Mouse (Mus musculus) gastrocnemius, postnatal 36 days (tissue): ENCODE data around the gene Commd2. TPM values are rescaled to one million over a fixed set of nuclear protein-coding genes. Genes with fewer than 3 reads are reported as not detected.

Source experiments
- DNase-seq, 2 experiments: peaks; one replicate each; pipeline ENCODE4 v3.0.0; 2022
- intact Hi-C: fragments of 180-260 bp; cut with DNase I; formaldehyde crosslinking; loops from one replicate; pipeline ENCODE4 v1.15.1; 2025
- long read RNA-seq, 2 experiments: library from polyadenylated mRNA; stranded (forward); transcript quantifications; one replicate each; pipeline ENCODE4 v2.0.0; 2021
- total RNA-seq, 2 experiments: library from RNA; stranded (reverse); gene quantifications; 2 replicates each; pipeline ENCODE4 v1.2.3; 2021

Commd2 gene
- 10 to 100 TPM; 10.1 to 12.0 TPM for total RNA-seq
- long read RNA-seq, experiment 1, transcript Commd2-202 (5 exons, 2,992 nt) = major isoform, 23 of 36 reads
- long read RNA-seq, experiment 1, partial matches to known transcripts = 8 of 36 reads
- long read RNA-seq, experiment 1, other reads (novel, unspliced or antisense) = 1 of 36 reads
- long read RNA-seq, experiment 2, transcript Commd2-202 (5 exons, 2,992 nt) = major isoform, 26 of 47 reads
- long read RNA-seq, experiment 2, partial matches to known transcripts = 20 of 47 reads
- long read RNA-seq, experiment 2, other reads (novel, unspliced or antisense) = 1 of 47 reads

- intact Hi-C loops = no loop called here
- DNase-seq = peak; percentile 84 to 90
Measured at GRCm38 (mm10) chr3:57651231-57651864, at the start of gene Commd2. Gene Commd2, minus strand, starts transcription at chr3:57651715.

GRCm38 (mm10) chr3:57696779-57697178 lies 45.3 kb upstream of the Commd2 start:
- intact Hi-C loops = no loop called here
- no peak for DNase-seq

DNA sequence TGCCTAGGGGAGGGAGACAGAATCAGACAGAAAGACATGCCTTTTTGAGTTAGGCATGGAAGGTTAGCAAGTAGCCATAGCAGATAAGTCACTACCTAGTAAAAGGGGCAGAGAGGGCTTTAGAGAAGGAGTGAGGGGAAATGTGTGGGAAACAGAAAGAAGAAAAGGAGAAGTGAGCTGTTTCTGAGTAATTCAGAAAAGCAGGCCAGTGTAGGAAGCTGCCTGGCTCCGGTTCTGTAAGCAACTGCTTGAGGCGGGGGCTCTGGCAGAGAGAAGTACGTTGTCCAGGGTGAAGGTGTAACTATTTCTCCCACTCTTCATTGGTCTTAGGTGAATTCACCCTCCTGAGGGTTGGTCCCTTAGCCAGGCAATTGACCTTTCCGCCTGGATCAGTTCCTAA lies 44.7 kb upstream of the Commd2 start:
- intact Hi-C loops = no loop called here
- DNase-seq = no peak

GRCm38 (mm10) chr3:57692719-57693118 lies 41.2 kb upstream of the Commd2 start, which contains the start of gene Ankub1:
Gene Ankub1, minus strand, starts transcription at chr3:57692799.
- intact Hi-C loops = no loop called here
- DNase-seq = no peak

GRCm38 (mm10) chr3:57691772-57692171 lies 40.3 kb upstream of the Commd2 start:
- intact Hi-C loops = no loop called here

GRCm38 (mm10) chr3:57677786-57678185 lies 26.3 kb upstream of the Commd2 start:
- no peak for DNase-seq
- intact Hi-C loops = no loop called here

More at GRCm38 (mm10) chr3:57691772-57692171, 40.3 kb upstream of the Commd2 start:
- no peak for DNase-seq

- intact Hi-C loops = no loop called here
- DNase-seq = no peak
Measured at GRCm38 (mm10) chr3:57674075-57674474, 22.6 kb upstream of the Commd2 start.

DNA sequence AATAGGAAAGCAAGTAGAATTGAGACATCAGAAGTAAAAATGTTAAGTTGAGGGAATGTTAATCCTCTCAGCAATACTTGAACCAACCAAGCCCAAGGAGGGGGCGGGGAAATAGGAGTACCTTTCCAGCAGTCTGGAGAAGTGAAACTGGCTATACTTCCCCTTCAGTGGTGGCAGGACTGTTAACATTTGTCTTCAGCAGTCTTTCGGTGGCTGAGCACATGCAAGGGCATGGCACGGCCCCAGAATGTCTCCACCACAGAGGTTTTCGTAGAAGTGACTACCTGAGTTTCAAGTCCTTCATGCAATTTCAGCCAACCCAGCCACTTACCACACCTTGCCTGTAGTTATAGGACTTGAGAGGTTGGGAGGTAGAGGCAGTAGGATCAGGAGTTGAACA lies 22.1 kb upstream of the Commd2 start:
- no peak for DNase-seq
- intact Hi-C loops = no loop called here

DNA sequence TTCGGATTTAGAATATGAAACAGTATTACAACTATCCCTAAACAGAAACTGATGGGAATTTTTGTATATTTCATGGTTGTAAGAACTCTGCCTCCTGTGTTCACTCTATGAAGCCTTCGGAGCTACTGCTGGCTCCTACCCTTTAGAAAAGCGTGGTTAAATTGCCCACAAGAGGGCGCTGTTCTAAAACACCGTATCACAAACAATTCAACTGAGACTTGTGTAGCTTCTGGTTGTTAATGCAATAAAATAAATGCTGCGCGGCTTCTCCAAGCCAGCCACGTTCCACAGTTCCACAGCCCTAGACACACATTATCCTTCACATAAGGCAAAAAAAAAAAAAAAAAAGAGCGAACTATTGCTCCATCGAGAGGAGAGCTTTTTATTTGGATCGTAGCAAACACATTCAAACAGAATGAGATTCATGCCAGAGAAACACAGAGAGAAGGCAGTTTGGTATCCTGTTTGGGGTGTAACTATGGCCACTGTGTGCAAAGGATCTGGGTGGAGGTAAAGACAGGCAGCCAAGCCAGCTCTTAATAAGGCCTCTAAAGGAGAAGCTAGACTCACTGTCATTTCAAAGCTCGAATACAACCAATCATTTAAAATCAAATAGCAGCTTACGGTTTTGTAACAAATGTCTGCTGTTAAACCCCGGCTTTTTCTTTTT lies 15.7 kb upstream of the Commd2 start:
- intact Hi-C loops = loop anchor here (2.0 to 5.0 kb wide), 2 partner anchors 65 to 456 kb away; no protein-coding TSS in a partner anchor
- peak in 1 of 2 experiments; percentile 41 for DNase-seq

GRCm38 (mm10) chr3:57665880-57666279 lies 14.4 kb upstream of the Commd2 start:
- intact Hi-C loops = loop anchor here (2.0 to 5.0 kb wide), 3 partner anchors 66 to 457 kb away; no protein-coding TSS in a partner anchor
- DNase-seq = no peak

DNA sequence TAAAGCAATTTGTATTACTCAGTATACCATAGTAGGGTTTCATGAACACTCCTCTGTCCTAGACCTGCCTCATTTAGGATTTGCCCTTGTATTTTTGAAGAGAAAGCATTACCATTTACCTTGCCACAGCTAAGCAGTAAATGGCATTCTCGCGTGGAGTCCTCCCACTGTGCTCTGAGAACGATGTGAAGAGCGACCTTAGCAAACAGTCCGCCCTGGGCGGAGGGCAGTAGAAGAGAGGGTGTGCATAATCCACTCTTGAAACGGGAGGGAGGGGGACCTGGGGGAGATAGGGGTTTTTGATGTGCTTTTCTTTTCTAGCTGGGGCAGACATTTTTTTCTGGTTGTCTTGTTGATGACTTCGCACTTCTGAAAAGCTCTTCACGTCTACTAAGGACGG lies 13.2 kb upstream of the Commd2 start:
- intact Hi-C loops = loop anchor here (2.0 to 5.0 kb wide), 2 partner anchors 68 to 150 kb away; no protein-coding TSS in a partner anchor
- DNase-seq = no peak

- intact Hi-C loops = loop anchor here (2.0 kb wide), 1 partner anchor 151 kb away; no protein-coding TSS in a partner anchor
- peak in 1 of 2 experiments; percentile 7 for DNase-seq
Measured at GRCm38 (mm10) chr3:57663731-57664130, 12.2 kb upstream of the Commd2 start.

DNA sequence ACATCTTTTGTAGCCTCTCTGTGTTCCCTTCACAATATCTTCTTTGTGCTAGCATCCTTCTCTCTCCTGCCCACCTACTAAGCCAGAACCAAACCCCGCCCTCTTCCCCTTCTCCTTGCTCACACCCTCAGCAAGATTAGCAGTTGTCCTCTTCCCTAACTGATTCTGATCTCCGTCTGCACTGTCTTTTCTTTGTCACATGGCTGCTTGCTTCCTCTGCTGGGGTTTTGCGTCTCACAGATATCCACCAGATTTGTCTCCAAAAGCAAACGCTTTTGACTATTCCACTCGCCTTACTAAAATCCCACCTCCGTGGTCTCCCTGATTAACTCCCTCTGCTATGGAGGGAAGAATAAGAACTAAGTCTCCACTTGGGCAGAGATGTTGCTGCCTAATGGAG lies 7.1 kb upstream of the Commd2 start:
- intact Hi-C loops = no loop called here
- DNase-seq = no peak

DNA sequence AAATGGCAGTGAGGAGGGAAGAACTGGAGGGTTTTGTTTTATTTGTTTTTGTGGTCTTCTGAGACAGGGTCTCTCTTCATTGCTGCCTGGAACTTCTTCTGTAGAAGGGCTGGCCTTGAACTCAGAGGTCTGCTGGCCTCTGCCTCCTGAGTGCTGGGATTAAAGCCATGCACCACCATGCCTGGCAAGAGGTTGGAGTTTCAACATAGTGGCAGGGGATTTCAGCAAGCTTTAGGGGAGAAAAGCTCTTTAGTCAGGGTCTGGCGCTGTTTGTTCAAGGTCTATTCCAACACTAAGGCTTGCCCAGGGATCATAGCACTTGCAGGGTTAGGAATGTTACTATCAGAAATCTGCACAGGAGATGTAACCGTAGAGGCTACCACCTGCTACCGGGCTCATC lies 2.1 kb upstream of the Commd2 start:
- DNase-seq = no peak
- intact Hi-C loops = no loop called here

DNA sequence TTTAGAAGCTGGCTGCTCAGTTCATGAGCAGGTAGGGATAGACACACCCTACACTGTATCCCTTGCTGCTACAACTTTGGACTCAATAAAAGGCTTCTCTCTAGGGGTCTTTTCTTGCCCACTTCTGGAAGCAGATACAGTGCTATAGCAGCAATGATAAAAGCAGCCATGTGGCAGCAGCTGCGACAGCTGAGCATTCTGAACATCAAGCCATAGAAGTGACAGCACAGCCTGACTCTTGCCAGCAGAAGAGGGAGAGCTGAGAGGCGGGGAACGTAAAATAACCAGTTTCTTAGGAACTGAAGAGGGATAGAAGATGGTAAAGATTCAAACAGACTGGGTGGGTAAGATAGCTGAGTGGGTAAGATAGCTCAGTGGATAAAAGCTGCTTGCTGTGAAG lies 970 bp upstream of the Commd2 start:
- no peak for DNase-seq
- intact Hi-C loops = no loop called here

- no peak for DNase-seq
- intact Hi-C loops = no loop called here
Measured at GRCm38 (mm10) chr3:57651865-57652259, 347 bp upstream of the Commd2 start.

- intact Hi-C loops = no loop called here
- no peak for DNase-seq
Measured at GRCm38 (mm10) chr3:57643191-57643590, 8.3 kb downstream of the Commd2 start.

DNA sequence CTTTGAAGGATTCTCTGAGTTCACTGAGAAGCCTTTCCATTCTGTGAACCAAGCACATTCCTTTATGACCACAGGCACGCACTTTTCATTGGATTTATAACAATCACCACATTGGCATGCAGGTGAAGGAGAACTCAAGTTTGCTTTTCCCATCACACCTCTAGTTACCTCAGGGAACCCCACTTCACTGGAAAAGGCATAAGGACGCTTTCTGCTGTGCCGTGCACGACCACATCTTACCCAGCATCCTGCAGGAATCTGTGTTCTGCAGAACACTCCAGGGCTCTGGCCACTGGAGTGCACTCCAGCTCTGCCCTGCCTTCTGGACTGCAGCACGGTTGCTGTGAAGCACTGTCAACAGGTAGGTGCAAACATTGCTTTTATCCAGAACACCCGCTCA lies 13.9 kb downstream of the Commd2 start:
- DNase-seq = no peak
- intact Hi-C loops = no loop called here

DNA sequence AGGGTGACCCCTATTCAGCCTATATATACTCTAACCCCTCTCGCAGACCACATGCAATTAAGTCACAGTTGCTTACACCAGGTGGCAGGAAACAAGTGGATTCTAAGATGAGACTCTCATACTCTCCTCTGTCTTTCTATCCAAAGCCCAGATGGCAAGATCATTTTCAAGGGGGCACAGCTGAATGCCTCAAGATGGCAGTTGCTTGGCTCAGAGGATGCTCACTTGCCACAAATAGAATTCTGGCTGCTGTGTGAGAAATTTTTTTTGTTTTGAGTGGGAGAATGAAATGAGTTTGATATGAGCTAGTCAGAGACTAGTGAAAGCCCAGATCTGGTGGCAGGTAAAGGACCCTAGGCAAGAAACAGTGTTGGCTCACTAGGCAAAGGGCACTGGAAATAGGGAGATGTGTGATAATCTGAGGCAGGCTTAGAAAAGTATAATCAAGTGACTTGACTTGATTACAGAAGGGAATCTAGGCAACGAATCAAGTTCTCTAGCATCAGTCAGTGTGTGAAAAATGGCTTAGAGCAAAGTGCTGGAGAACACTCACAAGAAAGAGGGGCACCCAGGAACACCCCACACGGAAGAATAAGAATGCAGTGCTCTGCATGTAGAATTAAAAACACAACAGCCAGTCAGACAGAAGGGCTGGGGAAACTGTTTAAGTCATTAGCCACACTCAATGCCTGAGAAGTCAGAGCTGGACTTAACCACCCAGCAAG lies 16.6 kb downstream of the Commd2 start:
- intact Hi-C loops = no loop called here
- DNase-seq = no peak

- intact Hi-C loops = no loop called here
- DNase-seq = no peak
Measured at GRCm38 (mm10) chr3:57626954-57627513, 24.5 kb downstream of the Commd2 start.
